Mouse (Mus musculus): ENCODE measurements around the gene Unc93a2. TPM values are rescaled to one million over a fixed set of nuclear protein-coding genes. Genes with fewer than 3 reads are reported as not detected.
A peak's percentile ranks its signal among the peaks of the same experiment; 100 is the strongest.
"Not testable (repeated sequence)": the region's sequence is repeated elsewhere in the genome, so short reads cannot be mapped to it uniquely, and the experiment has no call there.

Gene Unc93a2
- 0.23 and 1.1 TPM in 2 replicates for polyA plus RNA-seq (2012; rRNA removed)

- 79% methylated on average over 3 of the region's 3 CpGs for WGBS
- H3K4me3 ChIP-seq (replicated peaks; ENCODE audit: extremely low read depth, low read depth, low read length); DNase-seq; H3K4me1 ChIP-seq (ENCODE audit: control insufficient read depth, insufficient read depth, low read length): not testable (repeated sequence)
Observed at GRCm38 (mm10) chr17:7385364-7385763, at the start of gene Unc93a2. Gene Unc93a2 (minus strand): TSS chr17:7385464.

- H3K4me1 ChIP-seq (ENCODE audit: control insufficient read depth, insufficient read depth, low read length); H3K4me3 ChIP-seq (replicated peaks; ENCODE audit: extremely low read depth, low read depth, low read length); DNase-seq: not testable (repeated sequence)
- WGBS: 78% methylated on average over 4 of the region's 4 CpGs
Observed at GRCm38 (mm10) chr17:7434121-7434520, 48.9 kb upstream of the Unc93a2 start.

DNA sequence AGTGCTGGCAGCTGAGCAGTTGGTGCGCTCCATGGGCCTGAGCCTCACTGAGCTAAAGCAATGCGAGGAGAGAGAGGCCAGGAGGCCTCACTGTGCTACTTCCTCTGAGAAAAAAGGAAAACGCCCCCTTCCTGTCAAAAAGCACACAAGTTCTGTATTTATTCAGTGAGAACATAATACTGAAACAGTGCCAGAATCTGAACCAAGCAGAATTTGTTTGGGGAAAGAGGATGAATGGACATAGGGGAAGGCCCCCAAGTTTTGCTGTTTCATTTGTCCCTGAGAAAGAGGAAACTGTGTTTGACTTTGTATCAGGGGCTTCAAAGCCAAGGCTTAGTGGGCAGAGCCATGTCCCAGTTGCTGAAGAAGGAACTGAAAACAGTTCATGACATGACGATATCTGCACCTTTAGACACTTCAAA lies 45.0 kb upstream of the Unc93a2 start:
- H3K4me1 ChIP-seq (ENCODE audit: control insufficient read depth, insufficient read depth, low read length); DNase-seq; H3K4me3 ChIP-seq (replicated peaks; ENCODE audit: extremely low read depth, low read depth, low read length): not testable (repeated sequence)
- WGBS: 32% methylated on average over 4 of the region's 4 CpGs

DNA sequence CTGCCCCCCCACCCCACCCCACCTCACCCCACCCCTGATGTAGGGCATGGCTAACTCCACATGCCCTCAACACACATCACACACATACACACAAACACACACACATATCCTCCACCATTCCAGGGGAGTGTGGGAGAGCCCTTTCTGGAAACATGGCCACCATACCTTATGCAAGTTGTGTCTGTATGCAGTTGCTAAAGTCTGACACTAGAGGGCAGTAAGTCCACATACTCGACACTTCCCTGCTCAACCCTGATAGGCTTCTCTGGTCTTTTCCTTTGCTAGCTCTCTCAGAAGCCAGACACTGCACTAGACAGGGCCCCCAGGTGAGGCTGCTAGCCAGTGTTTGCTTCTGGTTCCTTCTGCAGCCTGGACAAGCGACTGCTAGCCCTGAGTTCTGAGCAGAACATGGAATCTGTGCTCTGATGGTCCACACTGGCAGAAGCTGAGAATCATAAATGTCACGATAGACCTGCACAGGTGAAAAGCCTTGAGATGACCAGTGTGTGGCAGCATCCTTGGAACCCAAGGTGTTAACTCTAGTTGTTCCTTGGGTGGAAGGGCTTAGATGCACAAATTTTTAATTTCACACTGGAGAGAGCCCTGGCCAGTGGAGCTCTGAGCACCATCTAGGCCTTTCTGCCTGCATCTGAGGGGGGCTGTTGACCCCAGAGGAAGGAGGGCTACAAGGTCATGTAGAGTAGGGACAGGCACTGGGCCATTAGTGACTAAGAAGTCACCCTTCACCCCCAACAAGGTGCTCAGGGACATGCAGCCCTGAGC lies 35.1 kb upstream of the Unc93a2 start:
- not testable (repeated sequence) for H3K4me1 ChIP-seq (ENCODE audit: control insufficient read depth, insufficient read depth, low read length); H3K4me3 ChIP-seq (replicated peaks; ENCODE audit: extremely low read depth, low read depth, low read length)
- 0 out of 2 replicates have a peak, but pooled peaks have one; percentile 11 for TF ChIP-seq CTCF (IDR thresholded peaks at IDR 0.05; ENCODE audit: insufficient read depth, low read length)
- 3% methylated on average over 2 of the region's 3 CpGs for WGBS
- DNase-seq: peak; percentile 7

DNA sequence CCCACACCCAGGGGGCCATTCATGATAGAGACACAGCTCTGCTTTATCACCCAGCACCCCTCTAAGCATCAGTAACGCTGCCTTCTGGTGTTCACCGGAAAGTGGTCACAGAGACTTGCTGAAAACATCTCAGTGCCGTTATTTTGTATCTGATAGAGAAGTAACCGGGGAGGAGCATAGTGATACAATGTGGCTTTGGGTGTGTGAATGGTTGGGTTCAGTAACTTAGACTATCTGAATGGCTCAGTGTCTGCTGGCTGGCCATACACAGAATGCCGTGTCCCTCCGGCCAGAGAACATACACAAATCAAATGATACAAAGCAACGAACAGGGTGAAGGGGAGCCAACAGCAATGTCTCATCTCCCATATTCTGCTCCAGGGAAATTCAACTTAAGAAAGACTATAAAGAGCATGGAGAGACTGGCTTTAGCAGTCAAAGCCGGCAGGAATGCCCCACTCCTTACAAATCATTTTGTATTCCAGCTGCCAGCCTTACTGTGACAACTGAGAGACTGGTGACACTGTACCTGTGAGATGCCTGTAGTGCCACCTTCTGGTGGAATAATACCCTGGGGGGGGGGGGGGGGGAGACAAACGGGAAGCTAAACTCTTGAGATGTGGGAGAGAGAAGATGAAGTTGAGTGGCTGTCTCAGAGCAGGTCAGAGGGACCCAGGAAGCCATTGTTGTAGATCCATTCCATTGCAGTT lies 29.5 kb upstream of the Unc93a2 start:
- H3K4me3 ChIP-seq (replicated peaks; ENCODE audit: extremely low read depth, low read depth, low read length); DNase-seq; H3K4me1 ChIP-seq (ENCODE audit: control insufficient read depth, insufficient read depth, low read length): not testable (repeated sequence)
- 83% methylated on average over 7 of the region's 9 CpGs for WGBS

DNA sequence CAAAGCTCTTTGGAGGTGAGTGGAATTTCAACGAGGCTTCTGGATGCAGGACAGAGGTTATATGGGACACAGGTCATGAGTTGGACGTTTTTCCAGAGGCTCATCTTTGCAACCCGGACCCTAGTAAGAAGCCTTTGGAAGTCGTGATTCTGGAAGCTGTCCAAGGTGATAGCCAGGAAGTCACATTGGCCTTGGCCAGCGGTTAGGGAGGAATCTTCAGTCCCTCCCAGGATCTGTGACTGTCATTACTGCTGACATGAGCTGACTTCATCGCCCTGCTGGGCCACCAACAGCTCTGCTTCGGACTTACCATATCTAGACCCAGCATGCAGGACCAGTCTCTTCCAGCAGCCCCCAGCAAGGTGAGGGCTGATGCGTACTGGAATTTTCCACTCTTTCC lies 28.1 kb upstream of the Unc93a2 start:
- H3K4me3 ChIP-seq (replicated peaks; ENCODE audit: extremely low read depth, low read depth, low read length); H3K4me1 ChIP-seq (ENCODE audit: control insufficient read depth, insufficient read depth, low read length); DNase-seq: not testable (repeated sequence)
- 58% methylated on average over 8 of the region's 8 CpGs for WGBS

DNA sequence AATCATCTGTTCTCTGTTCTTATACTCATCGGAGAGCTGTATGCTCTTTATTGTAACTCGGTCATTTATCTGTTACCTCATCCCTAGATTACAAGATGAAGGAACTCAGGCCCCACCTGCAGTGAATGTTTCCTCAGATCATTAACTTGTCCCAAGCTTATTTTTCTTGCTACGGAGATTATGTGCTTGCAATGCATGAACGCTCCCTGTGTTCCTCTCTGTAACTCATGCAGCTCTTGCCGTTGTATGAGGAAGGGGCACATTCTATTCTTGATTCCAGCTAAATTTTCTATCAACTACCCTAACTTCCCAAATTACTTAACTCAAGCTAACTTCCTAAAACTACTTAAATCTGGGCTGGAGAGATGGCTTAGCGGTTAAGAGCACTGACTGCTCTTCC lies 14.5 kb upstream of the Unc93a2 start:
- not testable (repeated sequence) for DNase-seq; H3K4me3 ChIP-seq (replicated peaks; ENCODE audit: extremely low read depth, low read depth, low read length); H3K4me1 ChIP-seq (ENCODE audit: control insufficient read depth, insufficient read depth, low read length)
- WGBS: 85% methylated on average over 6 of the region's 6 CpGs

DNA sequence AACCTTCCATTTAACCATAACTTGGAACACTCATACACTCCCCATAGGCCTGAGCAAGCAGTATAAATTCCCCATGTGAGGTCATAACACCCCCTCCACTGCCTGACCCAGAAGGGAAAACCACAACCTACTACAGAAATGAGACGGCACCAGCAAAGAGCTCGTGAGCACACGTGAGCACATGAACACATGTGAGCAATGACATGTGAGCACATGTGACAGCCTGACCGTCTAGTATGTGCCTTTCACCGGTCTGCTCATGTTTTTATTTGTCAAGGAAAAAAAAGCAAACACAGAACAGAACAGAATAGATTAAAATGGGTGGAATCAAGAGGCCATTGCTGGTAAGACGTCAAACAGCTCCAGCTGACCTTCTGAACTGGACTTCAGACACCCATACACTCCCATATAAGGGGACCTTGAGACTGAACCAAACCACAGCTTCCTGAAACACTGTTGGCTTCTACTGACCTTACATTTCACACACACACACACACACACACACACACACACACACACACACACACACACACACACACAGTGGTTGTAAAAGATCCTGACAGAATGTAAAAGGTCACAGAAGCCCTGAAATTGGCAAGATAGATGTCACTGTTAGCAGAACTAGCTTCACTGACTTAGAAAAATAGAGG lies 13.1 kb upstream of the Unc93a2 start:
- not testable (repeated sequence) for DNase-seq; H3K4me1 ChIP-seq (ENCODE audit: control insufficient read depth, insufficient read depth, low read length); H3K4me3 ChIP-seq (replicated peaks; ENCODE audit: extremely low read depth, low read depth, low read length)
- WGBS: 71% methylated on average over 6 of the region's 6 CpGs

DNA sequence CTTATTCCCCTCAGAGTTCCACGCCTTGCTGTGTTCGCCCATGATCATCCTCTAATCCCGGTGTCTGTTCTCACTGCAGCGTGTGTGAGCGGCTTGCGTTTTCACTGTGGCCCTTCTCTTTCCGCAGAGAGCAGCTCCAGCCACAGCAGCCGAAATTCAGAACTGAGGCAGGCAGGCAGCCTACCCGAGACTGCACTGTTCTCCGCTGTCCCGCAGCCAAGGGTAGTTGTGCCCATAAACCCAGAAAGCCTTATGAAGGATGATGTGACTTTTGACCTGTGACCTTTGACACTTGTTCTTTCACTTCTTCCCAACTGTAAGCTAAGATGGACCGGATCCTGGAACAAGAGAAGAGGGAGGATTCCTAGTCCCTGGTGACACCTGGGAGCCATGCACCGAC lies 11.8 kb upstream of the Unc93a2 start:
- 85% methylated on average over 13 of the region's 13 CpGs for WGBS
- H3K4me3 ChIP-seq (replicated peaks; ENCODE audit: extremely low read depth, low read depth, low read length); H3K4me1 ChIP-seq (ENCODE audit: control insufficient read depth, insufficient read depth, low read length); DNase-seq: not testable (repeated sequence)

- not testable (repeated sequence) for DNase-seq; H3K4me1 ChIP-seq (ENCODE audit: control insufficient read depth, insufficient read depth, low read length); H3K4me3 ChIP-seq (replicated peaks; ENCODE audit: extremely low read depth, low read depth, low read length)
- WGBS: no CpG with 5 or more reads among the region's 2 CpGs
Observed at GRCm38 (mm10) chr17:7396288-7396687, 11.0 kb upstream of the Unc93a2 start.

- 87% methylated on average over 8 of the region's 8 CpGs for WGBS
- H3K4me3 ChIP-seq (replicated peaks; ENCODE audit: extremely low read depth, low read depth, low read length): not testable (repeated sequence)
Observed at GRCm38 (mm10) chr17:7395671-7396070, 10.4 kb upstream of the Unc93a2 start.

GRCm38 (mm10) chr17:7395116-7395515 lies 9.9 kb upstream of the Unc93a2 start:
- not testable (repeated sequence) for H3K4me3 ChIP-seq (replicated peaks; ENCODE audit: extremely low read depth, low read depth, low read length); DNase-seq; H3K4me1 ChIP-seq (ENCODE audit: control insufficient read depth, insufficient read depth, low read length)
- WGBS: 87% methylated on average over 7 of the region's 7 CpGs

More at GRCm38 (mm10) chr17:7395671-7396070, 10.4 kb upstream of the Unc93a2 start:
- DNase-seq; H3K4me1 ChIP-seq (ENCODE audit: control insufficient read depth, insufficient read depth, low read length): not testable (repeated sequence)

DNA sequence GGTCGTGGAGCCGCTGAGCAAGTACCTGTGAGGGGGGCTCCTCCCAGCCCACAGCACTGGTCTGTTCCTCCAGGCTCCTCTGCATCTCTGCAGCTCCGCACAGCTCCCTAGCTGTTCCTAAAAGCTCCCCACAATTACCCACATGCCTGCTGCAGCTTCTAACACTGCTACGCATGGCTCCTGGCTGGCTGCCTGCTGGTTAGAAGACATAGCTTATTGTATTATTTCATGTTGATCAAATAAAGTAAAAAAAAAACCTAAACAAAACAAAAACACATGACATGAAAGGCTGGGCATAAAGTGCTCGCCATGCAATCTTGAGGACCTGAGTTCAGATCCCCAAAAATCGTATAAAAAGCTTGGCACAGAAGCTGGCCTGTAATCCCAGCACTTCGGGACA lies 4.6 kb upstream of the Unc93a2 start:
- H3K4me3 ChIP-seq (replicated peaks; ENCODE audit: extremely low read depth, low read depth, low read length); DNase-seq; H3K4me1 ChIP-seq (ENCODE audit: control insufficient read depth, insufficient read depth, low read length): not testable (repeated sequence)
- 70% methylated on average over 7 of the region's 7 CpGs for WGBS

DNA sequence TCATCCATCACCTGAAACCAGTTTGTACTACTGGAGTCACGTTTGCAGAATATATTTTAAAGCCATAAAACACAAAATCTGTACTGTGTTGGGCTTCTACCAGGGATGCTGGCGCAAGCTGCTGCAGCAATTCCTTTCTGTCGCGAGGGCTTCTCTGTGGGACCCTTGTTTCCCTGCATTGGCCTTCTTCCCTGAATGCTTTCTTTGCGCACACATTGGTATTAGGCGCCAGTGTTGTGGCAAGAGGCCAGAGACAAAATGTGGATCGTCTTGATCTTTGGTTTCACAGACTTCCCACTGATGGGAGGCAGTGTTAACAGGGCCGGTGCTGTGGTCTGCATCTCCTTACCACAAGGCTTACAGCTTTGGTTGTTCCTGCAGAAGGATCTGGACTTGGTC lies 3.7 kb upstream of the Unc93a2 start:
- H3K4me1 ChIP-seq (ENCODE audit: control insufficient read depth, insufficient read depth, low read length); H3K4me3 ChIP-seq (replicated peaks; ENCODE audit: extremely low read depth, low read depth, low read length); DNase-seq: not testable (repeated sequence)
- WGBS: 80% methylated on average over 8 of the region's 8 CpGs

DNA sequence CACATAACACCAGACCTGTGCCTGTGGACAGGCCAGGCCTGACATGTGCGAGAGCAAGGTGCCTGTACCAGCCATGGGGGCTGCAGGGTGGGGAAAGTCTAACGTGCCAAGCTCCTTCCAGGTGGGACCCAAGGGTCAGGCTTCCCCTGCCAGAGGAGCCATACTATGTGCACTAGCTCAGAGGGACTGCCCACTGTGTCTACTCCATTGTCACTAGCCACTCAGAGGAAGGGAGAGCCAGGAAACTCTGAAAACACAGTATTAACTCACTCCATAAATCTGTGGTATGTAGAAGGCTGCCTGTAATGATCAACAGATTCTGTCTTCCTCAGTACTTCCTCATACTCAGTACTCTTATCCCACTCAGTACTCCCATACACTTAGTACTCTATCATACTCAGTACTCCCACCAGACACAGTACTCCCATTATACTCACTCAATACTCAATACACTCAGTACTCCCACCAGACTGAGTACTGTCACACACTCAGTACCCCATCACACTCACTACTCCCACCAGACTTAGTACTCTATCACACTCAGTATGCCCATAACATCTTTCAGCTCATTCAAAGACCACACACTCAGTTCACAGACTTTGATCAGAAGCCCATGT lies 3.2 kb upstream of the Unc93a2 start:
- not testable (repeated sequence) for DNase-seq; H3K4me1 ChIP-seq (ENCODE audit: control insufficient read depth, insufficient read depth, low read length); H3K4me3 ChIP-seq (replicated peaks; ENCODE audit: extremely low read depth, low read depth, low read length)
- no CpG with 5 or more reads among the region's 2 CpGs for WGBS

Measured in lung, adult 2 months (tissue).